Mouse (Mus musculus): ENCODE measurements around the gene Ear1.
"Not testable (repeated sequence)": the region's sequence is repeated elsewhere in the genome, so short reads cannot be mapped to it uniquely, and the experiment has no call there.

The Ear1 gene

GRCm38 (mm10) chr14:43875417-43875816 lies at the start of gene Ear1:
Ear1 (minus strand) TSS chr14:43875517.
- not testable (repeated sequence) for DNase-seq

- peak; percentile 74 for DNase-seq
Measured at GRCm38 (mm10) chr14:43924688-43925403, 49.5 kb upstream of the Ear1 start, which contains the start of gene Gm8113. Gm8113 (plus strand) TSS chr14:43925390.

- DNase-seq, result not testable (repeated sequence)
Measured at GRCm38 (mm10) chr14:43923459-43923858, 48.1 kb upstream of the Ear1 start, which contains the start of gene Ear10. Ear10 (minus strand) TSS chr14:43923559.

GRCm38 (mm10) chr14:43918214-43918613 lies 42.9 kb upstream of the Ear1 start:
- not testable (repeated sequence) for DNase-seq

- DNase-seq, result not testable (repeated sequence)
Measured at GRCm38 (mm10) chr14:43898577-43898976, 23.3 kb upstream of the Ear1 start.

GRCm38 (mm10) chr14:43895357-43895756 lies 20.0 kb upstream of the Ear1 start:
- DNase-seq, result not testable (repeated sequence)

- DNase-seq, result not testable (repeated sequence)
Measured at GRCm38 (mm10) chr14:43891288-43891687, 16.0 kb upstream of the Ear1 start.

GRCm38 (mm10) chr14:43886235-43886634 lies 10.9 kb upstream of the Ear1 start:
- not testable (repeated sequence) for DNase-seq

- not testable (repeated sequence) for DNase-seq
Measured at GRCm38 (mm10) chr14:43879966-43880545, 4.7 kb upstream of the Ear1 start.

GRCm38 (mm10) chr14:43877789-43878188 lies 2.5 kb upstream of the Ear1 start:
- not testable (repeated sequence) for DNase-seq

GRCm38 (mm10) chr14:43874862-43875261 lies 455 bp downstream of the Ear1 start:
- DNase-seq, result not testable (repeated sequence)

- DNase-seq, result peak; percentile 6
Measured at GRCm38 (mm10) chr14:43860522-43860921, 14.8 kb downstream of the Ear1 start.

GRCm38 (mm10) chr14:43859465-43859864 lies 15.9 kb downstream of the Ear1 start:
- DNase-seq, result peak; percentile 2

- not testable (repeated sequence) for DNase-seq
Measured at GRCm38 (mm10) chr14:43843949-43844573, 31.3 kb downstream of the Ear1 start.

GRCm38 (mm10) chr14:43840976-43841375 lies 34.3 kb downstream of the Ear1 start:
- DNase-seq, result not testable (repeated sequence)

- not testable (repeated sequence) for DNase-seq
Measured at GRCm38 (mm10) chr14:43835366-43835765, 40.0 kb downstream of the Ear1 start.

GRCm38 (mm10) chr14:43830385-43830784 lies 44.9 kb downstream of the Ear1 start:
- DNase-seq, result not testable (repeated sequence)

GRCm38 (mm10) chr14:43824176-43824575 lies 51.1 kb downstream of the Ear1 start:
- not testable (repeated sequence) for DNase-seq

GRCm38 (mm10) chr14:43821869-43822268 lies 53.4 kb downstream of the Ear1 start:
- not testable (repeated sequence) for DNase-seq

- DNase-seq, result peak; percentile 11
Measured at GRCm38 (mm10) chr14:43812458-43812857, 62.9 kb downstream of the Ear1 start.

GRCm38 (mm10) chr14:43808142-43808541 lies 67.2 kb downstream of the Ear1 start:
- DNase-seq, result not testable (repeated sequence)

- DNase-seq, result not testable (repeated sequence)
Measured at GRCm38 (mm10) chr14:43804435-43804834, 70.9 kb downstream of the Ear1 start.

- not testable (repeated sequence) for DNase-seq
Measured at GRCm38 (mm10) chr14:43796905-43797470, 78.3 kb downstream of the Ear1 start.
